Mouse (Mus musculus): Measurements from ENCODE around the gene Kmt2c. TPM values are rescaled to one million over a fixed set of nuclear protein-coding genes. Genes with fewer than 3 reads are reported as not detected.
A peak's percentile ranks its signal among the peaks of the same experiment; 100 is the strongest.

Gene Kmt2c
- polyA plus RNA-seq, 1 experiment from 2014 or later: 18.7 TPM

DNA sequence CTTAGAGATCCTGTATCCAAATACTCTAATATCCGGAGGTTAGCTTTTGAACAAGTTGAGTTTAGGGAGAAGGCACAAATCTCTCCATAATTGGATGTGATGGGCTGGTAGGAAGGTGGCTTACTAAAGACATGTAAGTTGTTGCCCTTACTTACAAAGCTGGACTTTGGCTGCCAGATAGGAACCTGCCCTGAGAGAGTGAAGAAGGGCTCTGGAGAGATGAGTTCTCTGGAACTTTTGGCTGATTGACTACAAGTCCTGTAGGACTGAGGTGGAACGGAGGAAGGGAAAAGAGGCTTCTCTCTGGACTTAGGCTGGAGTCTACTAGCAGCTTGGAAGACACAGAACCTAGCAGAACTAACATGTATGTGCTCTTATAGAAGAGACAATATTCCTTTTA lies 37.0 kb upstream of the Kmt2c start:
- no peak overlapping the region for H3K9ac ChIP-seq (ENCODE audit: low read length)
- H3K4me2 ChIP-seq (ENCODE audit: low read depth): no peak overlapping the region
- H3K4me1 ChIP-seq (ENCODE audit: control insufficient read depth, insufficient read depth, low read length): no peaks in the 10 kb centered on the region
- H3K36me3 ChIP-seq (ENCODE audit: control insufficient read depth, insufficient read depth, low read length): no peaks in the 10 kb centered on the region
- no peak for DNase-seq (ENCODE audit: low spot score)
- no peak for ATAC-seq (ENCODE audit: insufficient read depth, low FRiP score, low TSS enrichment)
- H3K9me3 ChIP-seq (ENCODE audit: control insufficient read depth, low read length): no peaks in the 10 kb centered on the region
- no peak overlapping the region for H3K4me3 ChIP-seq (ENCODE audit: low read depth, low read length)
- no peaks in the 10 kb centered on the region for H3K27me3 ChIP-seq (ENCODE audit: control insufficient read depth, insufficient read depth, low read length)
- no peak overlapping the region for H3K27ac ChIP-seq (ENCODE audit: low read depth, low read length)
- 79% methylated on average over 2 of the region's 2 CpGs for WGBS

DNA sequence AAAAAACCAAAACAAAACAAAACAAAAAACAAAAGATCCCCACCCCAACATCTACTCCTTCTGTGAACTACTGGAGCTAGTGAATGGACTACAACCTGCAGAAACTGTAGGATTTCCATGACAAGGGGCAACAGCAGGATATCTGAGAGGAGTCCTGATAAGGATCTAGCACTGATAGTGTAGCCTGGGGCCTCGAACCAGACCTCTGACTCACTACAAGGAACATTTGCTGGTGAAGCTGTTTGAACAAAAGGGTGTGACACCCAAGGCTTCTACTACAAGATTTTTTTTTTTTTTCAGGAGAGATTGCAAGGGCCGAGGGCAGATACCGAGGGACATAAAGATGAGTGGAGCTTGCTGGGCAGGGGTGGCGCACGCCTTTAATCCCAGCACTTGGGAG lies 34.7 kb upstream of the Kmt2c start:
- H3K9ac ChIP-seq (ENCODE audit: low read length): no peak overlapping the region
- H3K36me3 ChIP-seq (ENCODE audit: control insufficient read depth, insufficient read depth, low read length): no peaks in the 10 kb centered on the region
- no peak overlapping the region for H3K27ac ChIP-seq (ENCODE audit: low read depth, low read length)
- H3K27me3 ChIP-seq (ENCODE audit: control insufficient read depth, insufficient read depth, low read length): no peaks in the 10 kb centered on the region
- ATAC-seq (ENCODE audit: insufficient read depth, low FRiP score, low TSS enrichment): no peak
- H3K9me3 ChIP-seq (ENCODE audit: control insufficient read depth, low read length): no peaks in the 10 kb centered on the region
- no peaks in the 10 kb centered on the region for H3K4me1 ChIP-seq (ENCODE audit: control insufficient read depth, insufficient read depth, low read length)
- WGBS: 87% methylated on average over 5 of the region's 5 CpGs
- no peak overlapping the region for H3K4me2 ChIP-seq (ENCODE audit: low read depth)
- no peak for DNase-seq (ENCODE audit: low spot score)
- H3K4me3 ChIP-seq (ENCODE audit: low read depth, low read length): no peak overlapping the region

DNA sequence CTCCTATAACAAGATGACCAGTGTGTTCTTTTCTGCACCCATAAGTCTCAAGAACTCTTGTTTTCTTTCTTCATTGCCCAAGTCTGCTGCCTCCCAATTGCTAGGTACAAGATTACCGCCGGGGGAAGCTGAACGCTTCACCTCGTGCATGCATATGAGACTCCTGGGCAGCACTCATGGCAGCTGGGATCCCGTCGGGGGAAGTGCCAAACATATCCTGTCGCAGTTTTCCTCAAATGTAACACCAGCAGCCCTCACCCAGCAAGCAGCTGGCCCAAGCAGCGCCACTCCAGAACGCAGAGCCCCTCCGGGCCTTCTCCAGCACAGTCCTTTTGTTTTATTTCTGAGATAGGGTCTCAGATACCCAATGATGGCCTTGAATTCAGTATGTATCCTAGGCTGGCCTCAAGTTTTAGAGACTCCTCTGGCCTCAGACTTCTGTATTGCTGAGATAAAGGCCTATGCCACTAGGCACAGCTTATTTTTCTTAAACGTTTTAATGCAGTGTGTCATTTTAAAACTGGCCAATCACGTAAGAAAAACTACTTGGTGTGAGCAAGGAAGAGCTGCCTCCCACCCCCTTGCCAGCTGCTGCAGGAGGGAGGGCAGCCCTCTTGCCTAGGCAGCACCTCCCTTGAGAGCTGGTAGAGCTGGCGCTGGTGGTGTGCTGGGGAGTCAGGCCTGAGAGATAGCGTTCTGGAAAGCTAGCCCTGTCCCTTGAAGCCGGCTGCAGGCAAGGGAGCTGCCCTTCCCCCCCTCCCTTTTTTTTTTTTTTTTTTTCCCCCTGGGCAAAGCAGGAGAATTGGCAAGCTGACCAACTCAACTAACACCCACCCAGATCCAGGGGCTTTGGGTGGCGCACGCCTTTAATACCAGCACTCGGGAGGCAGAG lies 33.9 kb upstream of the Kmt2c start:
- H3K36me3 ChIP-seq (ENCODE audit: control insufficient read depth, insufficient read depth, low read length): no peaks in the 10 kb centered on the region
- H3K9me3 ChIP-seq (ENCODE audit: control insufficient read depth, low read length): no peaks in the 10 kb centered on the region
- H3K27ac ChIP-seq (ENCODE audit: low read depth, low read length): no peak overlapping the region
- no peak for DNase-seq (ENCODE audit: low spot score)
- H3K4me3 ChIP-seq (ENCODE audit: low read depth, low read length): no peak overlapping the region
- no peaks in the 10 kb centered on the region for H3K27me3 ChIP-seq (ENCODE audit: control insufficient read depth, insufficient read depth, low read length)
- H3K4me1 ChIP-seq (ENCODE audit: control insufficient read depth, insufficient read depth, low read length): no peaks in the 10 kb centered on the region
- WGBS: 56% methylated on average over 18 of the region's 18 CpGs
- H3K4me2 ChIP-seq (ENCODE audit: low read depth): no peak overlapping the region
- ATAC-seq (ENCODE audit: insufficient read depth, low FRiP score, low TSS enrichment): no peak
- H3K9ac ChIP-seq (ENCODE audit: low read length): no peak overlapping the region

DNA sequence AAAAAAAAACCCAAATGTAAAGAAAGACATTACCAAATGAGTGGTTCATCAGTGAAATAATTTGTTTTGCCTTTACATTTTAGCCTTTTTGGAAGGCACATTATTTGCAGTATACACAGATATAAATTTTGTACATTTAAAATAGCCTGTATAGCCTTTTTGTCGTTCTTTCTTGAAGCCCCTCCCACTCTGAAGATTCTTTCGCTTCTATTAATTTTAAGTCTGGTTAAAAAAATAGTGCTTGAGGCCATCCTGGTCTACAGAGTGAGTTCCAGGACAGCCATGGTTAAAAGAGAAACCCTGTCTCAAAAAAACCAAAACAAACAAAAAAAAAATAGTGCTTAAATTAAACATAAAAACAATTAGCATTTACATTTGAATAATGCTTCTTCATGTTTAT lies 32.0 kb upstream of the Kmt2c start:
- Histone ChIP-seq H3K9ac (ENCODE audit: low read length) (no peak overlapping the region), H3K27ac (ENCODE audit: low read depth, low read length) (no peak overlapping the region), H3K9me3 (ENCODE audit: control insufficient read depth, low read length) (no peaks in the 10 kb centered on the region), H3K4me3 (ENCODE audit: low read depth, low read length) (peak overlapping the region; percentile 58), H3K4me2 (ENCODE audit: low read depth) (peak overlapping the region; percentile 58), H3K36me3 (ENCODE audit: control insufficient read depth, insufficient read depth, low read length) (no peaks in the 10 kb centered on the region), H3K4me1 (ENCODE audit: control insufficient read depth, insufficient read depth, low read length) (no peaks in the 10 kb centered on the region), H3K27me3 (ENCODE audit: control insufficient read depth, insufficient read depth, low read length) (no peaks in the 10 kb centered on the region)
- WGBS: 38% methylated on average over 2 of the region's 2 CpGs
- ATAC-seq (ENCODE audit: insufficient read depth, low FRiP score, low TSS enrichment) (no peak), DNase-seq (ENCODE audit: low spot score) (no peak)

DNA sequence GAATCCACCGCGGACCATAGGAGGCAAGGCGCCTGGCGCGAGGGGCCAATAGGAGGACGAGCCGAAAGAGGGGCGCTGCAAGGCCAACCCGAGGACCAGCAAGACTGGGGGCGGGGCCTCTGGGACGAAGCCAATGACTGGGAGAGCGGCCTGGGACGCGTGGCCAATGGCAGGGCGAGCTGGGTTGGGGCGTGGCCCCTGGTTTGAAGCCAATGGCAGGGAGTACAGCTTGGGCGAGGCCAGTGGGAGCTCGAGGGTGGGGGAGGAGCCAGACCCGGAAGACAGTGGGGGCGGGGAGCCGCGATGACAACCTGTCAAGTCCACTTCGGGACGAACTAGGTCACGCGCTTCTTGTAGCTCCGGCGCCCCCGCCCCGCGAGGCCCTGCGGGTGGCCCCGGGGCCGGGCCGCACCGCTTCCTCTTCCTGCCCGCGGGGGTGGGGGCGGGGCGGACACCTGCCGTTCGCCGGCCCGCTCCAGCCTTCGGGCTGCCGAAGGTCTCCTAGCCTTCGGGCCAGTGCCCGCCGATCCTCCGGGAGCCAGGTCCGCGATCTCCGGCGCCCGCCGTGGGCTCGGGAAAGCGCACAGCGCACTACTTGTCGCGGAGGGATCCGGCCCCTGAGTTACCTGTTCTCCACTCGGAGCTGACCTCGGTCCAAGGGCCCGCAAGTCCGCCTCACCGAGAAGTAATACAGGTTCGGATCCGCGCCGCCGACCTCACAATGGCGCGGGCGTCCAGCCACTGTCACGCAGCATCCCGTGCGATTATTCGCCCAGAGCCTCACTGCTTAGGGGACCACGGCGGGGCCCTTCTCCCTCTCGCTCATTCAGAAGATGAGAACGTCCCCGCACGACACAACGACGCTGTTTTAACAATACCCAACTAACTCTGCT lies 31.2 kb upstream of the Kmt2c start:
- Histone ChIP-seq H3K4me2 (ENCODE audit: low read depth) (peak overlapping the region; percentile 67), H3K36me3 (ENCODE audit: control insufficient read depth, insufficient read depth, low read length) (no peaks in the 10 kb centered on the region), H3K4me3 (ENCODE audit: low read depth, low read length) (peak overlapping the region; percentile 58), H3K27me3 (ENCODE audit: control insufficient read depth, insufficient read depth, low read length) (no peaks in the 10 kb centered on the region), H3K9ac (ENCODE audit: low read length) (peak overlapping the region; percentile 75), H3K27ac (ENCODE audit: low read depth, low read length) (peak overlapping the region; percentile 89), H3K4me1 (ENCODE audit: control insufficient read depth, insufficient read depth, low read length) (no peaks in the 10 kb centered on the region), H3K9me3 (ENCODE audit: control insufficient read depth, low read length) (no peaks in the 10 kb centered on the region)
- WGBS: under 1% methylated on average over 76 of the region's 87 CpGs
- DNase-seq (ENCODE audit: low spot score): peak; percentile 100
- peak; percentile 100 for ATAC-seq (ENCODE audit: insufficient read depth, low FRiP score, low TSS enrichment)

DNA sequence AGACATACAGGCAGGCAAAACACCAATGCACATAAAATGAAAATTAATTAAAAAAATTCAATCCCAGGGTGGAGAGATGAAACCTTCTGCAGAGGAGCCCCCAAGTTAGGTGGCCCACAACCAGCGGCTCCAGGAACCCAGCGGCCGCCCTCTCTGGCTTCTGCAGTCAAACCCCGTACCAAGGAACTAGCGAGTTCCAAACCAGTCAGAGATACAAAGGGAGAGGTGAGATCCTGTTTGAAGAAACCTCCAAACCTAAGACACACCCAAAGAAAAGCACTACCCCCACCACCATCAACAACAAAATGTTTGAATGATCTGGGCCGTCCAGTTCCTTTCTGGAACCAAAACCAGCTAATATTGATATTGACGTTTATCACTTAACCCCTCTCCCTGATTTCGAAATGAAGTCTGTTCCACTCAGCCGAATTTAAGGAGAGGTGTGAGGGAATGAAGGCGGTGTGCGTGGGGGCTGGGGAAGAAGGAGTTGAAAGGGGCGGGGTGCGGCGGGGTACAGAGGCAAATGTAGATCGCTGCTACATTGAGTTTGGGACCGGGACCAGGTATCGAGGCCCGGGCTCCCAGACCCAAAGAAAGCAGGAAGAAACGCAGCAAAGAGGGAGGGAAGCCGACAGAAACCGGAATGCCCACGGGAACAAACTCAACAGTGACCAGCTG lies 30.4 kb upstream of the Kmt2c start:
- H3K4me3 ChIP-seq (ENCODE audit: low read depth, low read length): peak overlapping the region; percentile 58
- no peaks in the 10 kb centered on the region for H3K36me3 ChIP-seq (ENCODE audit: control insufficient read depth, insufficient read depth, low read length)
- peak overlapping the region; percentile 67 for H3K4me2 ChIP-seq (ENCODE audit: low read depth)
- ATAC-seq (ENCODE audit: insufficient read depth, low FRiP score, low TSS enrichment) (no peak; the same call in 1 of the 2 replicates), DNase-seq (ENCODE audit: low spot score) (no peak)
- peak overlapping the region; percentile 45 for H3K27ac ChIP-seq (ENCODE audit: low read depth, low read length)
- H3K27me3 ChIP-seq (ENCODE audit: control insufficient read depth, insufficient read depth, low read length): no peaks in the 10 kb centered on the region
- no peaks in the 10 kb centered on the region for H3K9me3 ChIP-seq (ENCODE audit: control insufficient read depth, low read length)
- 9% methylated on average over 22 of the region's 22 CpGs for WGBS
- no peaks in the 10 kb centered on the region for H3K4me1 ChIP-seq (ENCODE audit: control insufficient read depth, insufficient read depth, low read length)
- H3K9ac ChIP-seq (ENCODE audit: low read length): peak overlapping the region; percentile 53

DNA sequence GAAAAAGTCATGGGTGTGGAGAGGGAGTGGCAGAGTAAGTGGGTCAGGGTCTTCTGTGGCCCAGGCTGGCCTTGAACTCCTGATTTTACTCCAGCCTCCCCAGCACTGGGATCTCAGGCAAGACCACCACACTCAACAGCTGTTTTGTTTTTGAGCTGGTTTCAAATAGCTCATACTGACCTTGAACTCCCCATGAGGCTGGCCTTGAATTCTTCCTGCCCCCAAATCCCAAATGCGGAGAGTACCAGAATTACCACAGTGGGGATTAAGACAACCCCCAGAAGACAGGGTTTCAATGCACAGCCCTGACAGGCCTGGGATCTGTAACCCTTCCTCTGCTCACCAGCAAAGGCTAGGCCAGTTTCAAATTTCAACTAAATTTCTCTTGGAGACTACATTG lies 29.4 kb upstream of the Kmt2c start:
- H3K4me2 ChIP-seq (ENCODE audit: low read depth): no peak overlapping the region
- no peaks in the 10 kb centered on the region for H3K9me3 ChIP-seq (ENCODE audit: control insufficient read depth, low read length)
- whole genome bisulfite sequencing: 76% methylated on average over 1 of the region's 1 CpGs
- ATAC-seq (ENCODE audit: insufficient read depth, low FRiP score, low TSS enrichment) (no peak), DNase-seq (ENCODE audit: low spot score) (no peak)
- H3K4me3 ChIP-seq (ENCODE audit: low read depth, low read length): no peak overlapping the region
- H3K36me3 ChIP-seq (ENCODE audit: control insufficient read depth, insufficient read depth, low read length): no peaks in the 10 kb centered on the region
- no peak overlapping the region for H3K9ac ChIP-seq (ENCODE audit: low read length)
- H3K27ac ChIP-seq (ENCODE audit: low read depth, low read length): no peak overlapping the region
- H3K27me3 ChIP-seq (ENCODE audit: control insufficient read depth, insufficient read depth, low read length): no peaks in the 10 kb centered on the region
- H3K4me1 ChIP-seq (ENCODE audit: control insufficient read depth, insufficient read depth, low read length): no peaks in the 10 kb centered on the region

DNA sequence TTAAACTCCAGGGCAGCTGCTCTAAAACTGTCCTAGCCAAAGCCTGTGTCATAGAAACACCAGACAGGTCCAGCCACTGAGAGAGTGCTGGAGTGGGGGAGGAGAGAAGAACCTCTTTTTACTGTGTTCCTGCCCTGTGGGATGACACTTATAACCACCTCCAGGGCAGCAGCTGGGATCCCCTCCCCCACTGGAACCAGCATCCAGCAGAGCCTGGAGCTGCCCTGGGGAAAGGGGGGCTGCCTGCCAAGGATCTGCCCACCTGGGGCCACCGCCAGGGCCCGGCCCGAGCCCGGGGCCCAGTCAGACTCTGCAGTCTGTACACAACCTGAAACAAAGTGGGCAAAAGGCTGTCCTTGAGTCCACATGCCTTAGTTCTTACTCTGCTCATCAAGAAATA lies 28.3 kb upstream of the Kmt2c start:
- no peak for DNase-seq (ENCODE audit: low spot score)
- Histone ChIP-seq H3K27me3 (ENCODE audit: control insufficient read depth, insufficient read depth, low read length) (no peaks in the 10 kb centered on the region), H3K4me2 (ENCODE audit: low read depth) (no peak overlapping the region), H3K4me1 (ENCODE audit: control insufficient read depth, insufficient read depth, low read length) (no peaks in the 10 kb centered on the region), H3K9ac (ENCODE audit: low read length) (no peak overlapping the region), H3K27ac (ENCODE audit: low read depth, low read length) (no peak overlapping the region), H3K4me3 (ENCODE audit: low read depth, low read length) (no peak overlapping the region), H3K36me3 (ENCODE audit: control insufficient read depth, insufficient read depth, low read length) (no peaks in the 10 kb centered on the region), H3K9me3 (ENCODE audit: control insufficient read depth, low read length) (no peaks in the 10 kb centered on the region)
- ATAC-seq (ENCODE audit: insufficient read depth, low FRiP score, low TSS enrichment): no peak
- WGBS: 61% methylated on average over 4 of the region's 4 CpGs

Data from neural tube, embryonic 11.5 days (tissue).